Mouse (Mus musculus) brain, embryonic 18.5 days (tissue): ENCODE results near the gene Gpr156.
"Not testable (repeated sequence)": the region's sequence is repeated elsewhere in the genome, so short reads cannot be mapped to it uniquely, and the experiment has no call there.

Source experiments
- DNase-seq: peaks from one replicate; pipeline ENCODE4 v3.0.0-alpha.2; 2012; ENCODE audit warnings: low read depth, low spot score

The Gpr156 gene

DNA sequence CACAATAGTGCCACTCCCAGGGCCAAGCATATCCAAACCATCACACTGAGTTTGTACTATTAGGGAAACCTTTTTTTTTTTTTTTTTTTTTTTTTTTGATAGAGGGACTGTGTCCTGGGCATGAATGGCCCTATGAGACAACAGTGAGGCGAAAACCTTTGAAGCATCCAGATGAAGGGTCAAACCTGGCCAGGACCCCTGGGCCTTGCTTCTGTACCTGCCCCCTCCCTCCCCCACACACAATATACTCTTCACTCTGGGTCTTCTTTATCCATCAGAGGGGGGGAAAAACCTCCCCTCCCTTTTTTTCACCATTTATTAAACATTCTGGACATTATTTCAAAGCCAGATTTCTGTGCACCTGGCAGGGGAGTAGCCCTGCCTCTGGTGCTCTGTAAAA, 83.5 kb downstream of the Gpr156 start:
- no peak for DNase-seq

DNA sequence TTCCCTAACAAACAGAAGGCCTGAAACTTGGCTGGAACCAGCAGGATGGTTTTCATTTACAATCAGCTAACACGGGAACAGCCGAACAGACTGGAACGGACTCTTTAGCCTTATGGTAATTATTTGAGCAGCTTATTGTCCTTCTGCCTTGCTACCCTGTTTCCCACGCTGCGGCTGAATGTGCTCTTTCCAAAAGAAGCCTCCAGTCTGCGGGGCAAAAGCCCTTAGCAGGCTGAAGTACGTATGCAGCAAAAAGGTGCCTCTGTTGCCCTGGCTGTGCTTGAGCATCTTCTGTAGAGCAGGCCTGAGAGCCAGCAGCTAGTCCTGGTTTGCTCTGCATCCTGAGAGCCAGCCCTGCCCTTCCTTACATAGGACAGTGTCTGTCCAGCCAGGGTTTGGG, 83.9 kb downstream of the Gpr156 start:
- DNase-seq = no peak

DNA sequence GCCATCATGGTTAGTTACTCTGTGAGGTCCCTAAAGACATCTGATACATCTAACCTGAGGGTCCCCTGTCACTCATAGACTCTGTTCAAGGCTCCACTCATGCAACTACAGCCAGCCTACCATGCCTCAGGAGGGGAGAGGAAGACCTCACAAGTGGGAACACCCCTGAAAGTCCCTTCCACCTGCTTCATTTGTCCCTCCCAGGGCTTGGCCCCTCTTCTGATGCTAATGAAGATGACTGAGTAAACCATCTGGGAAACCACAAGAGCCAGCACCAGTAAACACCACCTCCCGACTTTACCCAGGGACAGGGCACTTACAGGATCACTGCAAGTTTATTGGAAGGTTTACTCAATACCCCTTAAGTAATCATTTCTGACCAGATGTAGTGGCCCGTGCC, 85.5 kb downstream of the Gpr156 start:
- DNase-seq = no peak

DNA sequence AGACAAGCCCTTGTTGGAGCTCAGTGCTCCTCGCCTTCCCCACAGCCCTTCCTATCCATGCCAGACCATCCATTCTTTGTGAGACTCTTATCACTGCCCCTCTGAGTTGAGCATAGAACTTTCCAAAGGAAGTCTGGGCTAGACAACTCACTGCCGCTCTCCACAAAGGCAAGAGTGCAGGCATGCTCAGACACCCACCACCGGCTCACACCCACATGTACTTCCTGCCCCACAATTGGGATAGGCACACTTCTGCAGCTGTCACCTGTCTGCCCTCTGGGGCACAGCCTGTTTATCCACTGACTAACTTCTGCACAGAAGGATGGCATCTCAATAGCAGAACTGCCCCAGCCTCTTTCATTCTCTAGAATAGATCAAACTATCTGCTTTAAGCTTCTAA, 86.2 kb downstream of the Gpr156 start:
- no peak for DNase-seq

DNA sequence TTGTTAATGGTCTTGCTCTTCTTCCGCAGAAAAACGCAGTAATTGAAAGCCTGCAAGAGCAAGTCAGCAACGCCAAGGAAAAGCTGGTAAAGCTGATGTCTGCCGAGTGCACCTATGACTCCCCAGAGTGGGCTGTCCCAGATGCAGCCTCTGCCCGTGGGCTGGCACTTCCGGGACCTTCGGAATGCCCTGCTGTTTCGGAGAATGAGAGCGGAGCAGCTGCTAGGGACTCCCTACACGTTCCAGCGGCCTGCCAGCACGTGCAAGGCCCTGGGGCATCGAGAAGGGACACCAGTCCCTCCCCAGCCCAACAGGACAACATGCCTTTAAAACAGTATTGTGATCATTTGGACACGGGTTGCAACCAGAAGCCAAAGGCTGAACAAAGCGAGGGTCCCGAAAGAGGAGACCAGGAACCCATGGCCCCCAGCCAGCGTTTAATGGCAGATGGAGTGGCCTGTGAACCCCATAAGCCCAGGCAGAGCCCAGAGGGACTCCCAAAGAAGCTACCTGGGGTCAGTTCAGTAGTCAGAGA, 88.3 kb downstream of the Gpr156 start:
- DNase-seq = no peak

DNA sequence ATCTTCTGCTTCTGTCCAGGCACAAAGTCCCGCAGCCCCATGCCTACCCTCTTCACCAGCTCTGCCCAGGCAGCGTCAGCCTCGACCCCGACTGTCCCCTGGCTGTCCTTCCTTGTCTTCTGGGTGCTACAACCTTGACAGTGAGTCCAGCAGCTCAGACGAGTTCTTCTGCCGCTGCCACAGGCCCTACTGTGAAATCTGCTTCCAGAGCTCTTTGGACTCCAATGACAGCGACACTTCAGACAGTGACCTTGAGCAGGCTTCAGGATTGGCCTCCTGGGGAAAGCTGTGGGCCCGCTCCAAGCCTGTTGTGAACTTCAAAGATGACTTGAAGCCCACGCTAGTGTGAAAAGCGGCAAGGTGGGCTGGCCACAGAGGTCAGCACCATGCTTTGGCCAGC, 89.2 kb downstream of the Gpr156 start:
- DNase-seq = no peak

DNA sequence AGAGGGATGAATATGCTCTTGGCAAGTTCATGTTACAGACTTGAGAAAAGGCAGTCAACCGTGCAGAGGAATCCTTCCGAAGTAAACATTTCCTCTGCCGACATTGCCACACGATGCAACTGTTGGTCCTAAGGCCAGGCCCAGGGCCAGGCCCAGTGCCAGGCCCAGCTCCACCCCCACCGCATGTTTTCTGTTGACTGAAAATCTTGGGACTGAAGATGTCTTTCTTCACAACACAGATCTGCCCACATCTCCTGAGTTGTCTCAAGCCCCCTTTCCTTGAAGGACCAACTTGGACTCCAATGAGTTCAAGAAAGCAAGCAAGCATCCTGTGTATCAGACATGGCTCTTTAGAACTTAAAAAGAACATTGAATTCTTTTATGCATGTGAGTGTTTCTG, 92.1 kb downstream of the Gpr156 start:
- DNase-seq = no peak

DNA sequence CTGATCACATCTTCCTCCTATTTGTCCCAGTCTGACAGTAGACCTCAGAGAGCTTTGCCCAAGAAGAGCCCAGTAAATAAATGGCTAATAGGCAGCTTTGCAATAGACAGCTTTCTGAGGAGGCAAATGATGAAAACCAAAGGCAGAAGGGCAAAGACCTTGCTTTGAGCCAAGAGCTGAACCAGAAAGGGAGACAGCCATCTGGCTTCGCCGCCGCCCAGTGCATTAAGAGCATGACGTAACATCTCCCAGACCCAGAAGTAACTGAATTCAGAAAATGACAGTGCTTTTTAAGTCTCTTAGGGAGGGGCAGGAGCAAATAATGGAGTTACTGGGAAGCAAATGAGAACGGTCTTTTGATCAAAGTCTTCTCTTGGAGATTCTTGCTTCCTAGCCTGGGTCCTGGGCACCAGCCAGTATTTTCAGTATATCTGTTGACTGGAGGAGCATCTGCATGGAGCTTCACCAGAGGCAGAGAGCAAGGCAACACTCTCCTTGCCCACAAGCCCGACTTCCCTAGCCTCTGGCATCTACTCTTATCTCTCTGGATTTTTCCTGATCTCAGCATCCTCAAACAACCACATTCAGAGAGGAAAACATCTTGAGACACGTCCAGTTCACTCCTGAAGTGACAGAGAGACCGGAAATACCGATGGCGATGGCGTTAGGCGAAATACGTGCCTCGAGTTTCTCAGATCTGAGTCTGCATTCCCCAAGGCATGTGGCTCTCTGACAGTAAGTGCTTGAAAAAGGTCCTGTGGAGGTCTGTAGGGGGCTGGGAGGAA, 92.9 kb downstream of the Gpr156 start:
- no peak for DNase-seq

DNA sequence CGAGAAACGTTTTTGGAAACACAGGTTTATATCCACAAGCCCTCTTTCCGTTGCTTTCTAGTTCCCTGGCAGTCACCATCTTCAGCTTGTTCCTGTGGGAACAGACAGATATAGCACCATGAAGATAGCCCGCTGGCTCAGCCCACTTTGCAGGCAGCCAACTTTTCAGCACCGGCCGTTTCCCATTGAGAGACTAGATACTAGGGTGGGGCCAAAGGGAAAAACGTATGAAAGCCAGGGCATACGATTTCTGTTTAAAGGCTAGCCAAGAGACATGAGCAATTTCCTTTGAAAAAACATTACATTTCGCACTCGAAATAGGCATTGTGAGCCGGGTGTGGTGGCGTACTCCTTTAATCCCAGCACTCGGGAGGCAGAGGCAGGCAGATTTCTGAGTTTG, 95.2 kb downstream of the Gpr156 start:
- DNase-seq = no peak

DNA sequence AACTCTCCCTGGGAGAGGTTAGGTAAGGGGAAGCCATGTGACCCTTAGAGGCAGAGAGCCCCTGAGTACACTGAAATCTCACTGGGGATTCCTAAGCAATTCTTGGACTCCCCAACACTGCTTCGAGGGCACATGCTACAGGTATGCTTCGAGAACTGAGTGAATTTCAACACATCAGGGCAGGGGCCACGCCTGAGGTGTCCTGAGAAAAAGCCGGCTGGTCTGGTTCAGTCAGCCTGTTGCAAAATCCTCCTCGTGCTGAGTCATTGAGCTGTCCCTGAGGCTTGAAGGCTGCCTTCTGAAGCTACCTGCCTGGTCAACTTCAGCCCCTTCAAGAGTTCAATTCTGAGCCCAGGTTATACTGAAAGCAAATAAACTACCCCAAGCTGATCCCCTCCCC, 96.1 kb downstream of the Gpr156 start:
- DNase-seq = no peak

DNA sequence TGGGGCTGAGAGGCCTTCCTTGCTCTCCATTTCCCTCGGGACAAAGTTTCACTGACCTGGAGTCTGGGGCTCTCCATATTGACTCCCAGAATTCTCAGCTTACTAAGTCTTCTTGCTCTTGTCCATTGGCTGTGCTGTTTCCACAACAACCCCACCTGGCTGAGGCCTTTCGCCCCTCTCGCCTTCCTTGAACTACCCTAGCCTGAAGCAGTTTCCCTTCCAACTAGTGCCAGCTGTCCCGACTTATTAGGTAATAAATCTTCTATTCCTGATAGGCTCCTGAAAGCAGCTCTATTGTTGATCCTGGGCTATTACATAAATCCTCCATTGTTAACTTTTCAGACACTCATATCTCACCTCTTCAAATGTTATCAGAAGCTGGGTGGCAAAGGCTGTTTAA, 96.6 kb downstream of the Gpr156 start:
- DNase-seq = no peak

DNA sequence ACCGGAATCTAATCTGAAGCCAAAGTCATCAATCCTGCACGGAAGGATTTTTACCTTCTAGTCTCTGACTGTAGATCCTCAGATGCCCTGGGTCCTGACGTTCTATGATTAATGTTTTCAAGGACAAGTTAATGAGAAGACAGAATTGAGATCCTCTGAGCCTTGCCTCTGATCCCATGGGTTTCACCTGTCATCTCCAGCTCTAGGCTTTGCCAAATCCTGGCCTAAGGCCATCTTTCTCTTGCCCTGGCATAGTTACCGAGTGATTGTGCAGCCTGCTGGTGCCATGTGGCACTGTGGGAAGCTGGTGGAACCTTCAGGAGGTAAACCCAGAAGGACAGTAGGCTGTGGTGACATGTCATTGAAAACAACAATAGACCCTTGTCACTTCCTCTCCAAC, 98.7 kb downstream of the Gpr156 start:
- no peak for DNase-seq

DNA sequence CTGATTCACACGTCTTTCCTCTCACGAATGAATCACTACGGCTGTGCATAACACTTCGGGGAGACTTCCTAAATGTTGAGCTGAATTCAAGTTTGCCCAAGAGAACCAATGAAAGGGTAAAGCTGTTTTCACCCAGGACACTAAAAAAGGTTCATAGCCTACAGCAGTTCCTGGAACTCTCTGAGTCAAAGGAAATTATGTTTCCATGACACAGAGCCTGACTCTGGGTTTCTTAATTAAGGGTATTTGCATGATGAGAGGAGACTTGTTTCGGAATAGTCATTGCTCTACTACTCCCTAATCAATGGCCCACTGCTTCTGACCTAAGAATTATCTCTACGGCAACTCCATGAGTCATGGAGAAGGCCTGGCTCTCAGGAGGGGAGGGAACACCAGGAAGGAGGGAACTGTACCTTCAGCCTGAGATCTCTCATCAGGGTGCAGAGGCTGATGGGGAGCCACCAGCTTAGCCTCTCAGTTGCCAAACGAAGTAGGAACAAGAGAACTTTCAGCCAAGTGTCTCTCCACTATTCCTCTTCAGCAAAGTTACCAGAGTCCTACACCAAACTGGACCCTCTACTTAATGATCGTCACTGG, 100.7 kb downstream of the Gpr156 start:
- no peak for DNase-seq

DNA sequence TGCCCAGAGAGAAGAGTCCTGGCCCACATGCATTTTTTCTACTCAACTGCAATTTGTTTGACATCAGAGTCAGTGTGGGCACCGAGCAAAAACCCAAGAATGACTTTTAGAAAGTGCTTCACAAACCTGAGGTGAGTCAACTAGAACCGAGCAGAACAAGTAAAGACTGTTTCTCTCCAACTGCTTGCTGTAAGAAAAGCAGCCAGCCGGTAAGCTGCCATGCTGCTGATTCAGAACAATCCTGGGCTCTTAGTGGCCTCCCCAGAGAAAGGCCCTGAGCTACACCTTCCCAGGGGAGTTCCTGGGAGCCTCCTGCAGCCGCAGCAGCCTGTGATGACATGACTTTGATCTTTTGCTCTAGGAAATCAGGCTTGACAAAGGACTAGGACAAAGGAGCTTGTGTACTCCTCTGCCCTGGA, 101.7 kb downstream of the Gpr156 start:
- DNase-seq = no peak

DNA sequence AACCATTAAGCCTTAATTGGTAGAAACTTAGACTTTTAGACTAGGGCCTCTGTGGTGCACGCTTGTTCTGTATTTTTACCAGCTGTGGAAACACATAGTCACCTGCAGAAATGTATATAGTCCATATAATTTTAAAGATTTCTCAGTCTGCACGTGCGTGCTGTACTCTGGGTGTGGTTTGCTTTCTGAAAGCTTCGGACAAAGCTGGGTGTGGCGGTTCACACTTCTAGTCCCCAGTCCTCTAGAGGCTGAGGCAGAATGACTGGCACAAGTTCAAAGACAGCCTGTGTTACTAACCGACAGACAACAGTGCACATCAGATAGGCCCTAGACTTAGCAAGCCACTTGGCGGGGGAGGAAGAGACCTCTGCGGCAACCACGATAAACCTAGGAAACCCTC, 116.3 kb downstream of the Gpr156 start:
- DNase-seq = no peak

DNA sequence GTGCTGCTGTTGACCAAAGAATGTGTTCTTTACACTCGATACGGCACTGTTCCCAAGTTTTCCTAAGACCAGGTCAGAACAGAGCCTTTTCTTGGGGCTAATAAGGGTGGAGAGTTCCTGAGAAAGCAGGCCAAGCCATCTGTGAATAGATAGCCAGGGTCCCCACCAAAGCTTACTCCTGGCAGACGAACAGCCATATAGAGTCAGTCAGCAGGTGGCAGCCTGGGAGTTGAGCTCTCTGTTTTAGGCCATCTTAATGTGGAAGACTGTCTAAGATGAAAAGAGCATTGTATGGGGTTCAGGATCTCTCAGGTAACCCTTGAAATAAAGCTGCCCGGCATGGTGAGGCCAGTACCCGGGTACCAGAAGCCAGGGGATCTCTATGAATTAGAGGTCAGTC, 116.8 kb downstream of the Gpr156 start:
- DNase-seq = no peak

DNA sequence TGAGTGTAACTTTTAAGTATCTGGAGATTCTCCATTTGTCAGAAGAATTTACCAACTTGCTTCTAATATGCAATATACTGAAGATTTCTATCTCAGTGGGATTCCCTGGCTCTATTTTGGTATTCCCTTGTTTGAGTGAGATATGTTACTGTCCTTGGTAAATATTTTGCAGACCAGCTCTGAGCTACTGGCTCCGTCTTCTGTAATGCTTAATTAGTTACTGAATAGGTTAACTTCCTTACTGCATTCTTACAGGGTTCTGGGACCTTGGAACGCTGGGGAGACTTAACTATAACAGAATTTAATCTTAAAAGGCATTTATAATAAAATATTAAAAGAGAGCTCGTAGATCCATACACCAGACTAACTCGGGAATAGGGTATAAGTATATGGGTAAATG, 121.8 kb downstream of the Gpr156 start:
- DNase-seq = not testable (repeated sequence)

DNA sequence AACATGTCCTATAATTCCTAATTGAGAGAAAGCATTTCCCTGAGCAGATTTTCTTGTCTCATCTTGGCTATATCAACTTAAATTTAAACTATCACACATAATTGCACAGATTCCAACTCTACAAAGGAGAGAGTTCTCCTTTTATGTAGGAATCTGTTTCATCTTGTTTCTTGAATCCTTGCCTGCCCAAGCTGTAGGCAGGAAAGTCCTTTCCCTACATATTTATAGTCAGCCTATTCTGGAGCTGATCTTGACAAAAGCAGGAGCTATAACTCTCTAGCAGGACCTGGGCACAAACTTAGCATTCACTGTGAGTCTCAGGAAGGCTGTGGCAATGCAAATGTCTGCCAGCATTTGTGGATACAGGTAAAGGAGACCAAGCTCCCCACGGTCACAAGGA, 125.9 kb downstream of the Gpr156 start:
- DNase-seq = no peak

DNA sequence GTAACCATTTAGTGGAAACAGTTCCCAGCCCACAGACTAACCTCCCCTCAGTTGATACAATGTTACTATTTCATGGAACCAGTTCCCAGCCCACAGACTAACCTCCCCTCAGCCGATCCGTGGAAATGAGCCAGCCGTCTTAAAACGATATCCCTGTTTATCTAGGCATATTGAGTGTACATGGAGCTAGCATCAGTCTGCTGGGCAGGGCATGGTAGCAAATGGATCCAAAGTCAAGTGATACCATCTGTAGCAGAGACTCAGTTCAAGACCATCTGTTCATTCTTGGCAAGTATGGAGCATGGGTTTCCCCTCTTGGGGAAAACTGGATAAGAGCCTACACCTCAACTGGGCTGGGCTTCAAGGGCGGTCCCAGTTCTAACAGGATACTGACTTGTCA, 128.3 kb downstream of the Gpr156 start:
- peak; percentile 32 for DNase-seq

DNA sequence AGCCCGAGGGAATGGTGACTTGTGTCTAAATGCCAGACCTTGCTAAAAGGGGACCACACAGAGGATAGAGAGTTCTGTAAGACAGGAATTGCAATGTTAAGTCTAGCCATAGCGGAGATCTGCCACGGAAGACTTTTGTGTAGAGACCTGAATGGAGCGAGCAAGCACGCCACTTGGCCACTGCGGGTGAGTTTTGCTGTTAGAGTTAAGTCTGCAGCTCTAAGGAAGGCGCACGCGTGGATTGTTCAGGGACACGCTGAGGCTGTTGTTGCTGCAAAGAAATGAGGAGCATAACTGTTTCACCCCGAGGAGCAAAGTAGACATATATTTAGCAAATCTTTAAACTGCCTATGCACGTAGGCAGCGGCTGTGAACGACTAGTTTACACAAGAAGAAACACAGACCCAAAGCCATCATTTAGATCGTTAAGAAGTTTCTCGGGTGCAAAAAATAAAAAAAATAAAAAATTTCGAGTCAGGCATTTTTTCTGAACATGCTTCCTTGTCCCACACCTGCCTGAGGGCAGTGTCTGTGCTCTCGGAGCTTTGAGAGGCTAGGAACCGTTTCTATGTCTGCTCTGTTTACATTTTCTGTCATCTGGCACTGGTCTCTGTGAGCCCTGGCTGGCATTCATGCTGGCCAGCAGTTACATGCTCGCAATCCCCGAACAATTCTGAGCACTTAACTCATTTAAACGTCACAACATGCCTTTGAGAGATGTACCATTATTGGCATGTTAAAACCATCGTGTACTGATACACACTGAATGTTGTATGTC, 131.7 kb downstream of the Gpr156 start:
- no peak for DNase-seq
